Mouse (Mus musculus): ENCODE measurements at regions not wholly inside any gene's neighbourhood (a gene's known extent, or its start where the extent isn't known, plus 50 kb on each side); places are given as distances from the start of the nearest gene placed in this dataset.

GRCm38 (mm10) chr12:39526535-39527215, 511.1 kb downstream of the Arl4a start:
- H3K4me1 ChIP-seq: no peaks in the 10 kb centered on the region
- no peak overlapping the region for H3K27ac ChIP-seq
- H3K4me3 ChIP-seq: no peak overlapping the region
- no peaks in the 10 kb centered on the region for H3K36me3 ChIP-seq
- no peak for DNase-seq (ENCODE audit: low spot score)
- no peaks in the 10 kb centered on the region for H3K9me3 ChIP-seq (replicated peaks)
- no peaks in the 10 kb centered on the region for H3K27me3 ChIP-seq (ENCODE audit: low read depth, poor library complexity, severe bottlenecking)
- WGBS: 84% methylated on average over 6 of the region's 6 CpGs

- no peak overlapping the region for H3K27ac ChIP-seq
- H3K27me3 ChIP-seq (ENCODE audit: low read depth, poor library complexity, severe bottlenecking): no peaks in the 10 kb centered on the region
- no peaks in the 10 kb centered on the region for H3K9me3 ChIP-seq (replicated peaks)
- WGBS: 84% methylated on average over 4 of the region's 4 CpGs
- no peaks in the 10 kb centered on the region for H3K36me3 ChIP-seq
- H3K4me3 ChIP-seq: no peak overlapping the region
- DNase-seq (ENCODE audit: low spot score): no peak
- no peaks in the 10 kb centered on the region for H3K4me1 ChIP-seq
Measured at GRCm38 (mm10) chr12:39515690-39516089, 522.1 kb downstream of the Arl4a start.

GRCm38 (mm10) chr12:39510855-39511254, 527.0 kb downstream of the Arl4a start:
- DNase-seq (ENCODE audit: low spot score): no peak
- H3K9me3 ChIP-seq (replicated peaks): no peaks in the 10 kb centered on the region
- no peaks in the 10 kb centered on the region for H3K27me3 ChIP-seq (ENCODE audit: low read depth, poor library complexity, severe bottlenecking)
- no peak overlapping the region for H3K27ac ChIP-seq
- H3K36me3 ChIP-seq: no peaks in the 10 kb centered on the region
- H3K4me3 ChIP-seq: no peak overlapping the region
- no peaks in the 10 kb centered on the region for H3K4me1 ChIP-seq
- WGBS: 89% methylated on average over 5 of the region's 5 CpGs

- Histone ChIP-seq H3K4me3 (no peak overlapping the region), H3K4me1 (no peaks in the 10 kb centered on the region), H3K36me3 (no peaks in the 10 kb centered on the region), H3K9me3 (replicated peaks) (no peaks in the 10 kb centered on the region), H3K27me3 (ENCODE audit: low read depth, poor library complexity, severe bottlenecking) (no peaks in the 10 kb centered on the region), H3K27ac (no peak overlapping the region)
- peak; percentile 58 for DNase-seq (ENCODE audit: low spot score)
- WGBS: 25% methylated on average over 13 of the region's 13 CpGs
Measured at GRCm38 (mm10) chr12:39510073-39510812, 527.6 kb downstream of the Arl4a start.

GRCm38 (mm10) chr12:39496203-39496602, 541.6 kb downstream of the Arl4a start:
- no peaks in the 10 kb centered on the region for H3K36me3 ChIP-seq
- no peak overlapping the region for H3K4me3 ChIP-seq
- DNase-seq (ENCODE audit: low spot score): no peak
- H3K9me3 ChIP-seq (replicated peaks): no peaks in the 10 kb centered on the region
- no peaks in the 10 kb centered on the region for H3K27me3 ChIP-seq (ENCODE audit: low read depth, poor library complexity, severe bottlenecking)
- 44% methylated on average over 2 of the region's 2 CpGs for WGBS
- no peaks in the 10 kb centered on the region for H3K4me1 ChIP-seq
- H3K27ac ChIP-seq: no peak overlapping the region

GRCm38 (mm10) chr12:39493578-39494218, 544.1 kb downstream of the Arl4a start:
- H3K36me3 ChIP-seq: no peaks in the 10 kb centered on the region
- no peak overlapping the region for H3K4me3 ChIP-seq
- no peak for DNase-seq (ENCODE audit: low spot score)
- no peaks in the 10 kb centered on the region for H3K27me3 ChIP-seq (ENCODE audit: low read depth, poor library complexity, severe bottlenecking)
- H3K27ac ChIP-seq: no peak overlapping the region
- H3K4me1 ChIP-seq: no peaks in the 10 kb centered on the region
- 76% methylated on average over 6 of the region's 6 CpGs for WGBS
- H3K9me3 ChIP-seq (replicated peaks): no peaks in the 10 kb centered on the region

GRCm38 (mm10) chr12:39493114-39493513, 544.7 kb downstream of the Arl4a start:
- Histone ChIP-seq H3K4me3 (no peak overlapping the region), H3K9me3 (replicated peaks) (no peaks in the 10 kb centered on the region), H3K27ac (no peak overlapping the region), H3K4me1 (no peaks in the 10 kb centered on the region), H3K27me3 (ENCODE audit: low read depth, poor library complexity, severe bottlenecking) (no peaks in the 10 kb centered on the region), H3K36me3 (no peaks in the 10 kb centered on the region)
- WGBS: 90% methylated on average over 8 of the region's 8 CpGs
- DNase-seq (ENCODE audit: low spot score): no peak

- no peaks in the 10 kb centered on the region for H3K9me3 ChIP-seq (replicated peaks)
- no peaks in the 10 kb centered on the region for H3K4me1 ChIP-seq
- no peaks in the 10 kb centered on the region for H3K27me3 ChIP-seq (ENCODE audit: low read depth, poor library complexity, severe bottlenecking)
- no peak overlapping the region for H3K27ac ChIP-seq
- no peak overlapping the region for H3K4me3 ChIP-seq
- H3K36me3 ChIP-seq: no peaks in the 10 kb centered on the region
- DNase-seq (ENCODE audit: low spot score): no peak
Measured at GRCm38 (mm10) chr12:39472984-39473383, 564.8 kb downstream of the Arl4a start.

Data from limb, embryonic 10.5 days (tissue).